Mouse (Mus musculus): ENCODE results near the gene Sys1. TPM values are rescaled to one million over a fixed set of nuclear protein-coding genes. Genes with fewer than 3 reads are reported as not detected.

Gene Sys1
- 51.1 and 61.9 TPM in 2 replicates for polyA plus RNA-seq (2015; fragmentation: Nextera tagmentation; extraction: Ambion mirVana)

GRCm38 (mm10) chr2:164456864-164457300 lies at the start of gene Sys1:
Gene Sys1, plus strand, starts transcription at chr2:164456964.
- Histone ChIP-seq H3K4me1 (replicated peaks) (peaks cover 31% of the 10 kb centered on the region), H3K36me3 (no peaks in the 10 kb centered on the region), H3K4me2 (replicated peaks) (peak within 1 kb of the TSS; percentile 48), H3K9ac (peak within 1 kb of the TSS; percentile 29; the same call in 1 of the 2 replicates), H3K27me3 (replicated peaks) (no peaks in the 10 kb centered on the region), H3K4me3 (replicated peaks) (peak within 1 kb of the TSS; percentile 7), H3K27ac (peak within 1 kb of the TSS; percentile 77), H3K9me3 (no peaks in the 10 kb centered on the region)
- 1% methylated on average over 7 of the region's 7 CpGs for WGBS
- no peak for ATAC-seq

DNA sequence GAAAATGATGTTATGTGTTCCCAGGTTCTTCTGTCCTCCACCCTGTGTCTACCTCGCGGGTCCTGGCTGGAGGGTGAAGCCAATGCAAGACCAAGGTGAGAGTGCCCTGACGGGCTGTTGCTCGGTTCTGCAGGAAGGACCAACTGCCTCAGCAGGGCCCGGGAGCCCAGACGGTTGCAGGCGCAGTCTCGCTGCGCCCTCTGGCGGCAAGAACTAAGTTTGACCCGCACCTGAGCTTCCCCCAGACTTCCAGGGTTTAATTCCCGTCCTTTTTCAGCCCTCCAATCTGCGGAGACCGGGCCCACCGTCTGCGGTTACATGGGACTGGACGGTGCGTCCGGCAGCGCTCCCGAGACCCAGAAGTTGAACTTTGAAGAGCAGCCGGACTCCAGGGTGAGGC lies 49.1 kb upstream of the Sys1 start:
- Histone ChIP-seq H3K9ac (no peak overlapping the region), H3K4me2 (replicated peaks) (peak overlapping the region; percentile 18; the same call in 1 of the 2 replicates), H3K36me3 (no peaks in the 10 kb centered on the region), H3K27ac (no peak overlapping the region), H3K4me1 (replicated peaks) (peaks cover 18% of the 10 kb centered on the region), H3K27me3 (replicated peaks) (peaks cover 52% of the 10 kb centered on the region), H3K9me3 (no peaks in the 10 kb centered on the region), H3K4me3 (replicated peaks) (no peak overlapping the region)
- 1% methylated on average over 22 of the region's 22 CpGs for WGBS
- ATAC-seq: peak; percentile 52; the same call in 1 of the 2 replicates

DNA sequence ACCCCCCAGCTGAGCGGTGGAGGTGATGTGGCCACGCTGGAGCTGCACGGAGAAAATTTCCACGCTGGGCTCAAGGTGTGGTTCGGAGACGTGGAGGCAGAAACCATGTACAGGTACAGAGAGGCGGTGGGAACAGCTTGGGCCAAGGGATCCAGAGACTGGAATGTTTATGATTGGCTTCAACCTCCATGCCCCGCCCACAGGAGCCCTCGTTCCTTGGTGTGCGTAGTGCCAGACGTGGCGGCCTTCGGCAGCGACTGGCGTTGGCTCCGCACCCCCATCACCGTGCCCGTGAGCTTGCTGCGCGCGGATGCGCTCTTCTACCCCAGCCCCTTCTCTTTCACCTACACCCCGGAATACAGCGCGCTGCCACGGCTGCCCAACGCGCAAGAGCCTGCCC lies 42.6 kb upstream of the Sys1 start:
- peak overlapping the region; percentile 52 for H3K4me2 ChIP-seq (replicated peaks)
- ATAC-seq: peak; percentile 53
- H3K27me3 ChIP-seq (replicated peaks): peaks cover 16% of the 10 kb centered on the region; the same call in 1 of the 2 replicates
- H3K9me3 ChIP-seq: no peaks in the 10 kb centered on the region
- WGBS: 24% methylated on average over 28 of the region's 28 CpGs
- H3K4me1 ChIP-seq (replicated peaks): peaks cover 12% of the 10 kb centered on the region
- H3K9ac ChIP-seq: no peak overlapping the region
- H3K36me3 ChIP-seq: no peaks in the 10 kb centered on the region
- peak overlapping the region; percentile 17 for H3K4me3 ChIP-seq (replicated peaks)
- no peak overlapping the region for H3K27ac ChIP-seq

GRCm38 (mm10) chr2:164414581-164414980 lies 42.2 kb upstream of the Sys1 start:
- Histone ChIP-seq H3K27ac (no peak overlapping the region), H3K36me3 (no peaks in the 10 kb centered on the region), H3K4me2 (replicated peaks) (peak overlapping the region; percentile 52), H3K27me3 (replicated peaks) (peaks cover 12% of the 10 kb centered on the region; the same call in 1 of the 2 replicates), H3K9me3 (no peaks in the 10 kb centered on the region), H3K4me1 (replicated peaks) (peaks cover 12% of the 10 kb centered on the region), H3K9ac (no peak overlapping the region), H3K4me3 (replicated peaks) (peak overlapping the region; percentile 17; the same call in 1 of the 2 replicates)
- ATAC-seq: no peak
- WGBS: 64% methylated on average over 10 of the region's 10 CpGs

GRCm38 (mm10) chr2:164417198-164417597 lies 39.6 kb upstream of the Sys1 start:
- 0% methylated on average over 2 of the region's 2 CpGs for WGBS
- no peaks in the 10 kb centered on the region for H3K36me3 ChIP-seq

DNA sequence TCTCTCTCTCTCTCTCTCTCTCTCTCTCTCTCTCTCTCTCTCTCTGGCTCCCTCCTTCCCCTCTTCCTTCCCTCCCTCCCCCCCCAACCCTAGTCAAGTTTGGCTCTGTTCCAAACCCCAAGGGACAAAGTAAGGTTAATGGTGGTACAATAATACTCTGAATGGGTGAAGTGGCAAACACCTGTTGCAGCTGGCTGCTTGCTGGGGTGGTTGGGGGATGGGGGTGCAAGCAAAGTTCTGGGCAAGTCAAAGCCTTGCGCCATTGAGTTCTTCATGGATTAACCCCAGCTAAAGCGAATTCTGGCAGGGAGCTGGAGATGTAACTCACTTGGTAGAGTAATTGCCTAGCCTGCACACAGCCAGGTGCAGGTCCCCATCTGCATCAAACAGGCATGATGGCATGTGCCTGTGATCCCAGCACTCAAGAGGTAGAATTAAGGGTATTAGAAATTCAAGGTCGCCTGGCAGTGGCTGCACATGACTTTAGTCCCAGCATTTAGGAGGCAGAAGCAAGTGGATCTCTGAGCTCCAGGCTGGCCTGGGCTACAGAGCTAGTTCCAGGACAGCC lies 38.4 kb upstream of the Sys1 start:
- no peak overlapping the region for H3K4me3 ChIP-seq (replicated peaks)
- H3K27ac ChIP-seq: no peak overlapping the region
- WGBS: 48% methylated on average over 3 of the region's 3 CpGs
- peaks cover 12% of the 10 kb centered on the region for H3K4me1 ChIP-seq (replicated peaks)
- H3K4me2 ChIP-seq (replicated peaks): no peak overlapping the region
- H3K27me3 ChIP-seq (replicated peaks): no peaks in the 10 kb centered on the region
- ATAC-seq: no peak
- no peaks in the 10 kb centered on the region for H3K36me3 ChIP-seq
- no peaks in the 10 kb centered on the region for H3K9me3 ChIP-seq
- no peak overlapping the region for H3K9ac ChIP-seq

More at GRCm38 (mm10) chr2:164417198-164417597, 39.6 kb upstream of the Sys1 start:
- Histone ChIP-seq H3K4me3 (replicated peaks) (no peak overlapping the region), H3K27me3 (replicated peaks) (no peaks in the 10 kb centered on the region), H3K9ac (no peak overlapping the region), H3K9me3 (no peaks in the 10 kb centered on the region), H3K27ac (no peak overlapping the region), H3K4me2 (replicated peaks) (no peak overlapping the region), H3K4me1 (replicated peaks) (peaks cover 12% of the 10 kb centered on the region)
- ATAC-seq: no peak

- Histone ChIP-seq H3K4me2 (replicated peaks) (no peak overlapping the region), H3K9me3 (no peaks in the 10 kb centered on the region), H3K9ac (no peak overlapping the region), H3K36me3 (peaks cover 7% of the 10 kb centered on the region), H3K27ac (no peak overlapping the region), H3K4me3 (replicated peaks) (no peak overlapping the region), H3K4me1 (replicated peaks) (peaks cover 7% of the 10 kb centered on the region), H3K27me3 (replicated peaks) (no peaks in the 10 kb centered on the region)
- WGBS: 9% methylated on average over 3 of the region's 3 CpGs
- no peak for ATAC-seq
Measured at GRCm38 (mm10) chr2:164419489-164419888, 37.3 kb upstream of the Sys1 start.

DNA sequence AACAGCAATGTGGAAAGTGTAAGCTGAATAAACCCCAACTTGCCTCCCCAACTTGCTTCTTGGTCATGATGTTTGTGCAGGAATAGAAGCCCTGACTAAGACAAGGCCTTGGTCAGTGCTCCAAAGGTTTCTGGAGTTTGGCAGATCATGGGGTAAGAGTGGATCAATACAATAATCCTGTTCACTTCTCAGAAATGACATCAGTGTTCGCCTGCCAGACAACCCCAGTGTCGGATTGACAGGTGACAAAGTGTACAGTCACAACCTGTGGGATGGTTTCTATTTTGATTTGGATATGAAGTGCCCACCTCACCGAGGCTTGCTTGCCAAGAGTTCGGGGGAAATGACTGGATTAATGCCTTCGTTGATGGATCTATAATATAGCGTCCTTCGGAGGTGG lies 35.5 kb upstream of the Sys1 start:
- no peak for ATAC-seq

DNA sequence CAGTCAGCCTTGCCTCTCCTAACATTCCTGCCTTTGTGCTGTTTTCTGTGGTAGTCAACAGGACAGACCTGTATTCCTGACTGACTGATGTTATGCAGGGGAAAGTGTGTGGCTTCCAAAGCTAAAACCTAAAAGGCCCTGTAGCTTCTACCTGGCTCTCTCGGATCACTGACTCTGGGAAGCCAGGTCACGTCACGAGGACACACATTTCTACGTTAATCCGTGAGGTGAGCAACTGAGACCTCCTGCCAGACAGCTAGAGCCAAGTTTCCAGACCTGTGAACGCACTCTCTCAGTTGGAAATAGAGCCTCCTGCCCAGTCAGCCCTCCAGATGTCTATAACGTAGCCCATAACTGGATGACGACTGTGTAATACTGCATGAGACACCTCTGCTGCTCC lies 34.8 kb upstream of the Sys1 start:
- Histone ChIP-seq H3K4me1 (replicated peaks) (0 out of 2 replicates have a peak, but pooled peaks cover 6% of the 10 kb centered on the region), H3K27me3 (replicated peaks) (no peaks in the 10 kb centered on the region), H3K4me3 (replicated peaks) (no peak overlapping the region), H3K36me3 (peaks cover 17% of the 10 kb centered on the region), H3K9ac (no peak overlapping the region), H3K9me3 (no peaks in the 10 kb centered on the region), H3K4me2 (replicated peaks) (no peak overlapping the region), H3K27ac (no peak overlapping the region)
- ATAC-seq: no peak
- 88% methylated on average over 8 of the region's 8 CpGs for WGBS

More for the DNA sequence above, 35.5 kb upstream of the Sys1 start:
- Histone ChIP-seq H3K4me1 (replicated peaks) (0 out of 2 replicates have a peak, but pooled peaks cover 6% of the 10 kb centered on the region), H3K4me3 (replicated peaks) (no peak overlapping the region), H3K4me2 (replicated peaks) (no peak overlapping the region), H3K36me3 (peaks cover 14% of the 10 kb centered on the region), H3K27ac (no peak overlapping the region), H3K9ac (no peak overlapping the region), H3K27me3 (replicated peaks) (no peaks in the 10 kb centered on the region), H3K9me3 (no peaks in the 10 kb centered on the region)
- 89% methylated on average over 7 of the region's 7 CpGs for WGBS

DNA sequence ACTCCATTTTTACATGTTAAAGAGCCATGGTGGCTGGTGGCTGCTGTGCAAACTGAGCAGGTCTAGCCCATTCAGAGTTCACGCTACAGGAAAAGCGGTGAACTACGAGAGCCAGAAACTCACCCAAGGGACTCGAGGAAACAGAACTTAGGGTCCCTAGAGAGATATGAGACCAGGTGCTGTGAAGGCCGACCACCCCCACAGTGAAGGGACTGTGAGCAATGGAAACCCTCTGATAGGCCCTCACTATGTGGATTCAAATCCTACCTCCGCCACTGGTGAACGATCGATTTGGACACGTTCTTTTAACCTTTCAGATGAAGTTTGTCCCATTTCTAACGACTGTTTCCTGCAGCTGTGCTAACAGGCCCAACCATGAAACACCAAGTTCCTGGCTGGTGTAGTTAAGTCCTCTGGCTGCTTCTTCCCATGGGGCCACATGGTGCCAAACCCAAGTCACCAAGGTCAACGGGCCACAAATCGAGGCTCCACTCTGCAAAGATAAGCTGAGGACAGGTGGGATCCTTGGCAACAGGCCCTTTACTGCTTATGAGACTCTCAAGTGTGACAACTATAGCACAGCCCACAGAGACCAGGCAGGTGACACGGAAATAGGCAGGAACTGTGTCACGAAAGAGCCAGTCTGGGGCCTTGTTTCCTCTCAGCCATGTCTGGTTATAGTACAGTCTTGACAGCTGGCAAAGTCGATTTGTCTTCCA lies 33.9 kb upstream of the Sys1 start:
- Histone ChIP-seq H3K4me2 (replicated peaks) (no peak overlapping the region), H3K4me1 (replicated peaks) (0 out of 2 replicates have a peak, but pooled peaks cover 6% of the 10 kb centered on the region), H3K9me3 (no peaks in the 10 kb centered on the region), H3K27ac (0 out of 2 replicates have a peak overlapping the region, but pooled peaks have one; percentile 15), H3K9ac (no peak overlapping the region), H3K36me3 (peaks cover 17% of the 10 kb centered on the region), H3K27me3 (replicated peaks) (no peaks in the 10 kb centered on the region), H3K4me3 (replicated peaks) (no peak overlapping the region)
- peak; percentile 62 for ATAC-seq
- 77% methylated on average over 15 of the region's 15 CpGs for WGBS

DNA sequence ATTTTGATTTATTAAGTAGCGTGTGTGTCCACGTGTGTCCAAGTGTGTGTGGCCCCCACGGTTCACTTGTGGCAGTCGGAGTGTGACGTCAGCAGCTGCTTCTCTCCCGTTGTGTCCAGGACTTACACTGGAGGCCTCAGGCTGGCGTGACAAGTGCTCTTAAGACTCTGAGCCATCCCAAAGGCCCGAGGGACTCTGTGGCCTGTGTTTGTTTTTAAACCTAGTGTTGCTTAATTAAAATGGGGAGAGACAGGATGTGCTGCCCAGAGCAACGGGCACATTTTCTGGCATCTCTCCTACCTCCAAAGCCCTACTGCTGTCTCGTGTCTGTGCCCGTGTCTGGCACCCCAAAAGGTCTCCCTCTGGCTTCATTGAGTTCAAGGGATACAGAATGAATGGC lies 33.3 kb upstream of the Sys1 start:
- Histone ChIP-seq H3K9me3 (no peaks in the 10 kb centered on the region), H3K27me3 (replicated peaks) (no peaks in the 10 kb centered on the region), H3K36me3 (peaks cover 22% of the 10 kb centered on the region), H3K9ac (no peak overlapping the region), H3K4me1 (replicated peaks) (0 out of 2 replicates have a peak, but pooled peaks cover 5% of the 10 kb centered on the region), H3K4me3 (replicated peaks) (no peak overlapping the region), H3K27ac (0 out of 2 replicates have a peak overlapping the region, but pooled peaks have one; percentile 15), H3K4me2 (replicated peaks) (no peak overlapping the region)
- WGBS: 88% methylated on average over 11 of the region's 11 CpGs
- no peak for ATAC-seq

DNA sequence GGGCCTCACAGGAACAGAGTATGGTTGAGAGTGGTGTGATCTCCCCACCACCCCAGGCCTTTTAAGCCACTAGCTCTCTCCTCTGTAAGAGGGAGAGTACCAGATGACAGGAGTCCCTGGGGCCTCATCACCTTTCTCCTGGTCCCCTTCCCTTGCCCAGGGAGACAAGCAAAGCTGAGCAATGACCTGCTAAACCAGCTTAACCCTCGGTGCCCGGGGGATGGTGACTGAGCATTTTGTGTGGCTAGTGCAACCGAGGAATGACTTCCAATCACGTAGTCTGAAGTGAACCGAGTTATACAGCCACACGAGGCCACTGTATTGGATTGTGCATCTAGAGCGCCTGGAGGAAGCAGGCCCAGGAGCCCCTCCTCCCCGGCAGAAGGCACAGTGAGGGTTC lies 32.4 kb upstream of the Sys1 start:
- Histone ChIP-seq H3K4me2 (replicated peaks) (no peak overlapping the region), H3K4me3 (replicated peaks) (no peak overlapping the region), H3K9me3 (no peaks in the 10 kb centered on the region), H3K27me3 (replicated peaks) (no peaks in the 10 kb centered on the region), H3K27ac (no peak overlapping the region), H3K4me1 (replicated peaks) (peaks cover 7% of the 10 kb centered on the region; the same call in 1 of the 2 replicates), H3K36me3 (peaks cover 22% of the 10 kb centered on the region), H3K9ac (no peak overlapping the region)
- ATAC-seq: no peak
- 92% methylated on average over 8 of the region's 8 CpGs for WGBS
